Mouse (Mus musculus): ENCODE results near the gene Pgrmc2. TPM values are rescaled to one million over a fixed set of nuclear protein-coding genes. Genes with fewer than 3 reads are reported as not detected.

Gene Pgrmc2
- polyA plus RNA-seq, 3 experiments from 2014 or later: 2.8 to 4.8 (median 2.9) TPM

GRCm38 (mm10) chr3:41070519-41070918 is 12.3 kb downstream of the Pgrmc2 start:
- ATAC-seq: no peak

GRCm38 (mm10) chr3:41065320-41065719 is 17.5 kb downstream of the Pgrmc2 start:
- ATAC-seq: no peak

GRCm38 (mm10) chr3:41062758-41063157 is 20.1 kb downstream of the Pgrmc2 start:
- ATAC-seq: no peak

- peak; percentile 31 for ATAC-seq
Measured at GRCm38 (mm10) chr3:41061831-41062565, 20.8 kb downstream of the Pgrmc2 start.

- ATAC-seq: no peak
Measured at GRCm38 (mm10) chr3:41059249-41059648, 23.6 kb downstream of the Pgrmc2 start.

- ATAC-seq: no peak
Measured at GRCm38 (mm10) chr3:41058395-41058794, 24.5 kb downstream of the Pgrmc2 start.

GRCm38 (mm10) chr3:41053334-41053733 is 29.5 kb downstream of the Pgrmc2 start:
- ATAC-seq: no peak

- no peak for ATAC-seq
Measured at GRCm38 (mm10) chr3:41047838-41048237, 35.0 kb downstream of the Pgrmc2 start.

- no peak for ATAC-seq
Measured at GRCm38 (mm10) chr3:41043756-41044354, 39.0 kb downstream of the Pgrmc2 start.

- peak; percentile 75 for ATAC-seq
Measured at GRCm38 (mm10) chr3:41042195-41042938, 40.5 kb downstream of the Pgrmc2 start.

GRCm38 (mm10) chr3:41041241-41041640 is 41.6 kb downstream of the Pgrmc2 start:
- ATAC-seq: no peak

- ATAC-seq: no peak
Measured at GRCm38 (mm10) chr3:41038297-41038916, 44.4 kb downstream of the Pgrmc2 start.

- no peak for ATAC-seq
Measured at GRCm38 (mm10) chr3:41031286-41032210, 51.3 kb downstream of the Pgrmc2 start.

- ATAC-seq: no peak
Measured at GRCm38 (mm10) chr3:41030705-41031104, 52.1 kb downstream of the Pgrmc2 start.

- no peak for ATAC-seq
Measured at GRCm38 (mm10) chr3:41021980-41022379, 60.9 kb downstream of the Pgrmc2 start.

GRCm38 (mm10) chr3:41020687-41021086 is 62.2 kb downstream of the Pgrmc2 start:
- no peak for ATAC-seq

- ATAC-seq: no peak
Measured at GRCm38 (mm10) chr3:41018022-41018608, 64.7 kb downstream of the Pgrmc2 start.
